Mouse (Mus musculus) retina, adult 2 months (tissue): ENCODE measurements around the gene Spast.
A peak's percentile ranks its signal among the peaks of the same experiment; 100 is the strongest.
"Not testable (repeated sequence)": the region's sequence is repeated elsewhere in the genome, so short reads cannot be mapped to it uniquely, and the experiment has no call there.

Experiments used
- DNase-seq: peaks from one replicate; pipeline ENCODE4 v3.0.0-alpha.2; 2012; ENCODE audit warnings: low read depth, low spot score

The Spast gene

DNA sequence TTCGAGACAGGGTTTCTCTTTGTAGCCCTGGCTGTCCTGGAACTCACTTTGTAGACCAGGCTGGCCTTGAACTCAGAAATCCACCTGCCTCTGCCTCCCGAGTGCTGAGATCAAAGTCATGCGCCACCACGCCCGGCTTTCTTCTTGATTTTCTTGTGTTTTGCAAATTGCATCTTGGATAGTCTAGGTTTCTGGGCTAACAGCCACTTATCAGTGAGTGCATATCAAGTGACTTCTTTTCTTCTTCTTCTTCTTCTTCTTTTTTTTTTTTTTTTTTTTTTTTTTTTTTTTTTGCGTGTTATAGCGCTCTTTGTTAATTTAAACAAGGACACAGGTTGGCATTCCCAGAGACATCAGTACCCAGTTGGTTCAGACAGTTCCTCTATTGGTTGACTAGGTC lies 11.6 kb upstream of the Spast start:
- DNase-seq = not testable (repeated sequence)

DNA sequence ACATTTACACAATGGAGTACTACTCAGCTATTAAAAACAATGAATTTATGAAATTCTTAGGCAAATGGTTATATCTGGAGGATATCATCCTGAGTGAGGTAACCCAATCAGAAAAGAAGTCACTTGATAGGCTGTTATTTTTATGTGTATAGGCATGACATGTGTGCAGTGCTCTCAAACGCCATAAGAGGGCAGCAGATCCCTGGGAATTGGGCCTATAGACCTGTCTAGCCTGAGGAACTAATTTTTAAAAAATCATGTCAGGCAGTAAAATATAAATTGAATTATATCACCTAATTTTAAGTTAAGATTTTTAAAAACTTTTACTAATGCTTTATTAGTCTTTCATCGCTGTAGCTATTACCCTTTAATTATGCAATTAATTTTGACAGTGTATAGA lies 10.6 kb upstream of the Spast start:
- DNase-seq = not testable (repeated sequence)

DNA sequence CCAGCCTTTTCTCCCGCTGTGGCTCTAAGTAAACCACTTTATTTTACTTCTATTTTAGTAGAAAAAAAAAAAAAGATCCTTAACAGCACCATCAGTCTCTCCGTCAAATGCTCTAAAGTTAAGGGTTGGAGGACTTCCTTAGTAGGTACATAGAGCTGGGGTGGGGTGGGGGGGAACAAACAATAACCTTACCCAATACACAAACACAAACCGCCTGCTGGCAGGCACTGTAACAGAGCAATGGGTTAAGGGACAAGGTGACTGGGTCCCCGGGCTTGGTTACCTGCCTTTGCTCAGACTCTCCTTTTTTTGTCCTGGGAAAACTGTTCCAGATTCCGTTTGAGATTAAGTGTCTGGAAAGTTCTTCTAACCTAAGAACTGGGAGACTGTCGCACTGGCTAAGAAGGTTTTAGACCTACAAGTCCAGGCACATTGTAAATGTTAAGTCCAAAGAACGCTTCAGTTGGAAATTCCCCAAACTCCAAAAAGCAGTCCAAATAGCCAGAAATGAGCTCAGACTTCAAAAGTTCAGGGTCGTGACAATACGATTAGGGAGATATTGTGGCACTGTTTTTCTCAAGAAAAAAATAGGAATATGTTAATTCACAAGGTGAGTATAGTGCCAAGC lies 7.6 kb upstream of the Spast start:
- DNase-seq = no peak

DNA sequence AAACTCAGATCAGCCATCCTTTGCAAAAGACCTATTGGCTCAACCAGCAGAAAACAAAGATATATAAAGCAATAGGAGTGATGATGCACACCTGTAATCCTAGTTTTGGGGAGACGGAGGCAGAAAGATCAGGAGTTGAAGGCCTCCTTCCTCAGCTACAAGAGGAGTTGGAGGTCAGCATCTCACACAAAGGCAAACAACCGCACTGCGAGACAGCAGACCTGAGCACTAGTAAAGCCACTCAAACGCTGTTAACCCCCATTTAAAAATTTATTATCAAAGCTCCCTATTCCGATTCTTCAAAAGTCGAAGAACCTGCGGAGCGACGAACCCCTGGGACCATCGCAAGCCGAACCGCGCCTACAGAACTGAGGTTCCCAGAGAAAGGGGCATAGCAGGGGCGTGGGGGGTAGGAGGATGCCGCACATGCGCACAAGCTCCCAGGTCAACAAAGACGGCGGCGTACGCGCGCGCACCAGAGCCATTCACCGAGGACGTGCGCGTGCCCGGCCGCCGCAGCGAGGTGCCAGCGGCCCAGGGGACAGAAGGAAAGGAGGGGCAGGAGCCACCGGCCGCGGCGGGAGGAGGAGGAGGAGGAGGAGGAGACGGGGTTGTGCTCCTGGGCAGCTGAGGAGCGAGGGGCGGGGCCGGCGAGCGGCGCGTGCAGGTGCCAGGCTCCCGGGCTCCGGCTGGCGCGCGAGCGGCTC lies 409 bp upstream of the Spast start:
- peak; percentile 93 for DNase-seq

DNA sequence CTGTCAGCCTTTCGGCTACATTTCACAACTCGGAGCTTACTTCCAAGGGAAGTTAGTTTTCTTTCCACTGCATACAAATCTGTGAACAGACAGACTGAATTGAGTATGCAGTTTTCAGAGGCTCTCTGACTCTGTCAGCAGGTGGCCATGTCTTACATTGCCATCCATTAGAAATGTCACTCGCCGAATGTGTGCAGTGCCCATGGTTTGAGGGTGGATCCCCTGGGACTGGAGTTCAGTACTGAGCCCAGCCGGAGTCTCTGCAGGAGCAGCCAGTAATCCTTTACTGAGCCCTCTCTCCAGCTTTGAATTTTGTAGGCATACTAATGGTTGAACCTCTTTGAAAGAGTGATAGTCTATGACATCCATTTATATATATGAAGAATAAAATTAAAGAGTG lies 2.4 kb downstream of the Spast start:
- DNase-seq = no peak

DNA sequence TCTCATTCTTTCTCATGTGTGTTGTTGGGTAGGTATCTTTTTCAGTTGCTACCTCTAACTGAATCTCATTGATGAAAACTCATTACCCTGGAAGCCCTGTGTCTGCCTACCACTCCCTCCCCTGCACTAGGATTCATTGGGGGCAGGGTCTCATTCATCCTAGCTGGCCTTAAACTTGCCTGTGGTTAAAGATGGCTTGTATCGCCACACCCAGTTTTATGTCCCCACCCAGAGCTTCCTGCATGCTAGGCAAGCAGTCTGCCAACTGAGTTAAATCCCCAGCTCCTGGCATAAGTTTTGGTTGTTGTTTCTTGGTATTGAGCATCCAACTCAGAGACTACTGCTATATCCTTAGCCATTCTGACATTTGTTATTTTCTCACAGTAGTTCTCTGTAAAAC lies 24.8 kb downstream of the Spast start:
- no peak for DNase-seq

- DNase-seq = no peak
These were observed 38.1 kb downstream of the Spast start for GRCm38 (mm10) chr17:74376916-74377315.

DNA sequence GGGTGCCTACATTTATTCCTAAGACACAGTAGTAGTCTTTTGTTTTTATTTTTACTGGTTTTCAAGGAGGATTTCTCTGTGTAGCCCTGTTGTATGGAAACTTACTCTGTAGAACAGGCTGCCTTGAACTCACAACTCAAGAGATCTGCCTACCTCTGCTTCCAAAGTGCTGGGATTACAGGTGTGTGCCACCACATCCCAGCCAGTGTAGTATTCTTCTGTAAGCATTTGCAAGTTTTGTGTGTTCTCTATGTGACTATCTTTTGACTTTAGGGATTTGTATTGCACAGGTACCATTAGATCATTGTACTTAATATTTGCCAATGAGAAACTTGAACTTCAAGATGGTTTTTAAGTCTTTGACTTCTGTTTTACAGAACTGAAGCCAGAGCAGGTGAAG lies 47.9 kb downstream of the Spast start:
- DNase-seq = no peak

DNA sequence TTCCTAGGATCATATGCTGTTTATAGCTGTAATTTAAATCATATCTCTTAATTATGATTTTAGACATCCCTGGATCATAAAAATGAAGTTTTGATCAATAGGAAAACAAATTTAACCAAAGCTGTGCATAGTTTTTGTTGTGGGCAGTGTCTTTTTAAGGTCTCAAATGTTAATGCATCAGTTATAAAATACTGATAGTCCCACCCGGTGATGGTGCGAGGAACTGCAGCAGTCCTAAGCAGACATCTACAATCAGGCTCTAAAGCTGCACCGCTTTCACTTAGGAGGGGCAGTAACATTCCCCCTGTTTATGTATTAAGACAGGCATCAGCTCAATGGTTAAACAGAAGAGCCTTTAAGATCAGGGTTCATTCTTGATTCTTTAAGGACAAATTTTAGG lies 51.1 kb downstream of the Spast start:
- no peak for DNase-seq

DNA sequence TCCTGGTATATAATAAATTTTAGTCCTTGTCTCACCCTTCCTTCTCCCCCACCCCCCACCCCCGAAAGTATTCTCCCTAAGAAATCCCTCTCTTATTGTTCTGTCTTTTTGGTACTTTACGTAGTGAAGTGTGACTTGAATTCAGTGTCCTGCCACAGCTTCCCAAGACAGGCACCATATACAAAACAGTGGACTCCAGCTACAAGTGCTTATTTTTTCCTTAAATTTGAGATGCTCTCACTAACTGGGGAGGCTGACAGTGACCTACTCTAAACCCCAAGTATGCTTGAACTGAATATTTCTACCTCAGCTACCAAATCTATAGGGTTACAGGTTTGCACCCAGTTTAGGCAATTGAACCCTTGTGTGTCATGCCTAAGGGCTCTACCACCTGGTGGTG lies 55.6 kb downstream of the Spast start:
- no peak for DNase-seq

DNA sequence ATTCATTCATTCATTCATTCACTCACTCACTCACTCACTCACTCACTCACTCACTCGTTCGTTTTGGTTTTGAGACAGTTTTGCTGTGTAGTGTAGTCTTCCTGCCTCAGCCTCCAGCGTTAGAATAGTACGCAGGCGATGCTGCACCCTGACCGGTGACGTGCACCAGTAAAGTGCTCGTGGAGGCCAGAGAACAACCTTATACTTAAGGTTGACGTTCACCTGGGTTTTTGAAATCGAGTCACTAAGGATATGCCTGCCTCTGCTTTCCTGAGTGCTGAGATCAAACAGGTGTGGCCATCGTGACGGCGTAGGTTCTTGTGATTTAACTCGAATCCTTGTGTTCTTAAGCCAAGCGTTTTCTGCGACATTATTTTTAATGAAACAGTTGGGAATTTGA lies 56.1 kb downstream of the Spast start:
- DNase-seq = no peak

DNA sequence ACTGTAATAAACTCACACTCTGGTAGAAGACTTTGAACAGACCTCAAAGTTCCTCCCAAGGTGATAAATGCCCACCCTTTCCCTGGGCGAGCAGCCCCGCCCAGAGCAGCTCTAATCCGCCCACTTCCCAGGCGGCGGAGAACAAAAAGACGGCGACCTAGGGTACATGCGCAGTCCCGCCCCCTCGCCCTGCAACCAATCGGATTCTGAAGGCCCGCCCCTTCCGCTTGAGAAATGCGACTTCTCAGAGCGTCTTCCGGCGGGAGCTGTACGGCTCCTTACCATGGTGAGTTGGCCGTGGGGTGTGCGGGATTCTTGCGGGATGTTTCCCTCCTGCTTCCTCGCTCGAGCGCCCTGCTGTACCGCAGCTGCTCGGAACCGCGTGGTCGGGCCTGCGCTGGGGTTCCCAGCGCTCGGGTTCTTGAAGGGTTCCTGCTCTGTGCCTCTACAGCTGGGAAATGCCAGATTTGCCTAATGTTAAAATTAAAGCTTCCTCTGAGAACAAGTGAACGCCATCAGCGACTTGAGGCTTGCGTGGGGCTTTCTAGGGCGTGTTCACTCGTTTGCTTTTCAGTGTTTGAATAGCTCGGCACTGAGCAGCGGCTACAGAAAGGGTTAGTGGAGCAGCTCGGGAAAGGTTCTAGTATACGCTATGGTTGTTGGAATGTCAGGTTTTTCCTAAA lies 56.7 kb downstream of the Spast start, which contains the start of gene Slc30a6:
Slc30a6 (plus strand) TSS at position 226 of the 683 bp plus-strand sequence.
- DNase-seq = peak; percentile 90

DNA sequence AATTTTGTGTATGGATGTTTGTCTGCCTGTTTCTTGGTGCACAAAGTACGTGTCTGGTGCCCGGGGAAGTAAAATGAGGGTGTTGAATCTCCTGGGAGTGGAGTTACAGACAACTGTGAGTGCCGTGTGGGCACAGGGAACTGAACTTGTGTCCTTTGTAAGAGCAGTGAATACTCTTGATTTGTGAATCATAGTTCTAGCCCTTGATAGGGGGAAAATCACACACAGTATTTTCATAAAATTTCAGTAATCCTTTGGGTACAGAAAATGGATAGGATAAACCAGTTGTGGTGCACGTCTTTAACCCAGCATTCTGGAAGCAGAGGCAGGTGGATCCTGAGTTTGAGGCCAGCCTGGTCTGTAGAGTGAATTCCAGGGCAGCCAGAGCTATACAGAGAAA lies 58.0 kb downstream of the Spast start:
- DNase-seq = no peak

GRCm38 (mm10) chr17:74397173-74397572 lies 58.4 kb downstream of the Spast start:
- no peak for DNase-seq

DNA sequence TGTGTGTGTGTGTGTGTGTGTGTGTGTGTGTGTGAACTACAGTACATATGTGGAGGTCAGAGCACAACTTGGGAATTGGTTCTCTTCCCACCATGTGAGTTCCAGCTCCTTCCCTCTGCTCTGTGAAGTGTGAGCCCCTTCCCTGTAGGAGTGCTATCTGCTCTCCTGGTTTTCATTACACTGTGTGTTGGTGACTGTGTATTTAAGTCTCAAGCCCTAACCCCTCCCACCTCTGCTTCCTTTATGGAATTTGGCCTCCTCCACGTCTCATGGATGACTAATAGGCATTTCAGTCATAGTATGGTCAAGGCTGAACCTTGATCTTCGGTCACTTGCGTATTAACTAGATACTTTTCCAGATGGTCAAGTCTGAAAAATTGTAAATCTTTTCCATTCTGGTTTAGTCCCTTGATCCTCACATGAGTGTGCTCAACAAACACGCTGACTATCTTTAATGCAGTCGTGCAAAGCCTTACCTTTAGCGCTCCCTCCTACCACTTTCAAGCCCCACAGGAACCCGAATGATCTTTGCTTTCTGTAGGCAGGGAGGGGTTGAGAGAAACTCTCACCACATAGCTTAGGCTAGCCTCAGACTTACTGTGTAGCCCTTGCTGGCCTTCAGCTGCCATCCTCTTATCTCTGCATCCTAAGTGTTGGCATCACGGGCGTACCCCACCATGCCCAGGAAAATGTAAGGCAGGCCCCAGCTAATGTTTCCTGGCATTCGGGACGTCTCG lies 63.9 kb downstream of the Spast start:
- DNase-seq = no peak

GRCm38 (mm10) chr17:74406487-74406886 lies 67.7 kb downstream of the Spast start:
- DNase-seq = no peak

DNA sequence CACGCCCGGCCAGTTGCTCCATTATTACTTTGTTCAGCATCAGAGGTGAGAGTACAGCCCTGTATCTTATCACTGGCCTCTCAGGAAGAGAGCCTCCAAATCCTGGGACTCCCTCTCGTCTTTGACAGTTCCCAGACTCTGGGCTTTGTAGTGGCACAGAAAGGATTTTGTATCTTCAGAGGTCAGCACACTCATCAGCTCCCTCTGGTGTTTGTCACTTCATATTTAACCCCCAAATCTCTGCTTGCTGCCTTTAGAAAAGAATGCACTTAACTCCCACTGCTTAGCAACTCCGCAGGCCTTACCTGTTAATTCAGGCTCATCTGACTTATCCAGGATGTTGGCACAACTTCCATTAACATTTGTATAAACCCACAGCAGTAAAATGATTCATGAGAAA lies 70.9 kb downstream of the Spast start:
- no peak for DNase-seq

- DNase-seq = no peak
These were observed 74.5 kb downstream of the Spast start for GRCm38 (mm10) chr17:74413324-74413723.

- DNase-seq = no peak
These were observed 75.9 kb downstream of the Spast start for GRCm38 (mm10) chr17:74414671-74415070.

DNA sequence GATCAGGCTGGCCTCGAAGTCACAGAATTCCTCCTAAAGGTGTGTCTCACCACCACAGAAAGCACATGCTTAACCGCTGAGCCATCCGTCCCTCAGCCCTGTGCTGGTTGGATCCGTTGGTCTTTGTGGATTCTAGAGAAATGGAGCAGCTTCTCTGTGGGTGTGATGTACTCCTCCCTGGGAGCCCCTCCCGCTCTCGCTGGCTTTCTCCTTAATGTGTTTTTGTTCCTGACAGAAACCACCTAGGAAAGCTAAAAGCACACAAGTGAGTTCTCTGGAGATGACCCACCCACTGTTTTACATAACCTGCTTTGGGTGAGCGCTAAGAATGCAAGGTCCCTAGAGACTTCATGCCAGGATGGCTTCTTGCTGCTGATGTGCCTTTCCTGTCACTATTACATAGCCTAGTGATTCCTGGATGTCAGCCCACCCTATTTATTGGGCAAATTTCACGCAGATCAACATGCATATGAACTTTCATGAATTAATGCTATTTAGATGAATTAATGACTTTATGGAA lies 78.1 kb downstream of the Spast start:
- no peak for DNase-seq

- no peak for DNase-seq
These were observed 79.4 kb downstream of the Spast start for GRCm38 (mm10) chr17:74418171-74418570.

- DNase-seq = no peak
These were observed 81.9 kb downstream of the Spast start for GRCm38 (mm10) chr17:74420656-74421055.
